Mouse (Mus musculus) midbrain, embryonic 15.5 days (tissue): ENCODE results near the gene Schip1. TPM values are rescaled to one million over a fixed set of nuclear protein-coding genes. Genes with fewer than 3 reads are reported as not detected.

Experiments
- ATAC-seq: fragments of 200-750 bp; cut with Nextera tagmentation; replicated peaks from 2 replicates; pipeline ENCODE4 v1.8.0; 2017; ENCODE audit warnings: moderate TSS enrichment
- H3K27ac ChIP-seq: fragments of 300-500 bp; sonication (generic); 2 replicates; pipeline ENCODE4 v1.5.1; 2015; ENCODE audit warnings: mild to moderate bottlenecking, inconsistent platforms
- H3K27me3 ChIP-seq: fragments of 300-500 bp; sonication (generic); replicated peaks from 2 replicates; pipeline ENCODE4 v1.6.1; 2015; ENCODE audit warnings: inconsistent platforms
- H3K36me3 ChIP-seq: fragments of 300-500 bp; sonication (generic); replicated peaks from 2 replicates; pipeline ENCODE4 v1.6.1; 2015; ENCODE audit warnings: inconsistent platforms
- H3K4me1 ChIP-seq: fragments of 300-500 bp; sonication (generic); 2 replicates; pipeline ENCODE4 v1.6.1; 2015; ENCODE audit warnings: inconsistent platforms
- H3K4me2 ChIP-seq: fragments of 300-500 bp; sonication (generic); 2 replicates; pipeline ENCODE4 v1.6.1; 2015; ENCODE audit warnings: inconsistent platforms, mild to moderate bottlenecking, moderate library complexity
- H3K4me3 ChIP-seq: fragments of 300-500 bp; sonication (generic); 2 replicates; pipeline ENCODE4 v1.5.1; 2015; ENCODE audit warnings: mild to moderate bottlenecking, inconsistent platforms
- H3K9ac ChIP-seq: fragments of 300-500 bp; sonication (generic); 2 replicates; pipeline ENCODE4 v1.6.1; 2015; ENCODE audit warnings: mild to moderate bottlenecking, inconsistent platforms
- H3K9me3 ChIP-seq: fragments of 300-500 bp; sonication (generic); 2 replicates; pipeline ENCODE4 v1.6.1; 2016; ENCODE audit warnings: inconsistent platforms
- WGBS: fragments of 180-500 bp; shearing (Covaris S2); methylation state at CpG from one replicate; pipeline ENCODE4 v1.1.7; 2015; ENCODE audit warnings: mixed read lengths; 5-methylcytosine and 5-hydroxymethylcytosine counted together
- polyA plus RNA-seq: library from polyadenylated mRNA; unstranded; fragments of >200 nt; fragmentation: Nextera tagmentation; extraction: Ambion mirVana; gene quantifications from 2 replicates; pipeline ENCODE4 v1.2.1, GENCODE M21; 2015

Schip1 gene
- polyA plus RNA-seq, 1 experiment from 2014 or later, result 129 TPM

DNA sequence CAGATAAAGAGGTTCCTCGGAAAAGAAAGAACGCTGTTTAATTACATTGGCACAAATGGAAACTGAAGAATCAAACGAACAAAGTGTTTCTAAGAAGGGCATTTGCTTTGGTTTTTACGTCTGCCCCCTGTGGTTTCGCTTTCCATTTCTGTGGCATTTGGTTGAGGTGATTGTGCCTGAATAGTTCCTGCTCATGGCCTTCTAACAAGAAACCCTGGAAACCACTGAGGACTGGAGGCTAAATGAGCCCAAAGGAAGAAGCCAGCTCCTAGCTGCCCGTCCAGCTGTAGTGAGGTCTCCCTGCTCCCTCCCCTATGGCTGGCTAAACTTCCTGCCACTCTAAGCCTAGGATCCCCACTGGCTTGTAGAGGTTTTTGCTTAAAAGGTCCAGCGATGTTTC, 573.4 kb downstream of the Schip1 start:
- WGBS, result 13% methylated on average over 7 of the region's 7 CpGs
- Histone ChIP-seq H3K4me1 (no peaks in the 10 kb centered on the region), H3K36me3 (no peaks in the 10 kb centered on the region), H3K9me3 (no peaks in the 10 kb centered on the region), H3K9ac (no peak overlapping the region), H3K4me2 (no peak overlapping the region), H3K27ac (no peak overlapping the region), H3K27me3 (no peaks in the 10 kb centered on the region), H3K4me3 (no peak overlapping the region)
- ATAC-seq, result no peak

DNA sequence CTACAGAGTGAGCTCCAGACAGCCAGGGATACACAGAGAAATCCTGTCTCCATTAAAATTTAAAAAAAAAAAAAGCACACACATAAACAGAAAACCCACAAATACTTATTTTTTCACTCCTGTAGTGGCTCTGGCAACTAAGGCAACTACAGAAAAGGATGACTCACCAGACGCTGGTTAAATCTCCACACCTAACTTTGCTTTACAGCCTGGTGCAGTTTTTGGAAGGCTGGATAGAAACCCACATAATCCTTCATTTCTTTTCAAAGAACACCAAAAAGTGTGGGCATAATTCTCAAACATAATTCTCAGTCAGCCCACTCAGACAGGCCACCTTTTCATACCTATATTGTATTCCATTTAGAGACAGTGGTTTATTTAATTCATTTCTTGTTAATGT, 574.1 kb downstream of the Schip1 start:
- Histone ChIP-seq H3K4me2 (no peak overlapping the region), H3K36me3 (no peaks in the 10 kb centered on the region), H3K4me3 (no peak overlapping the region), H3K27me3 (no peaks in the 10 kb centered on the region), H3K27ac (no peak overlapping the region), H3K9me3 (no peaks in the 10 kb centered on the region), H3K9ac (no peak overlapping the region), H3K4me1 (no peaks in the 10 kb centered on the region)
- 85% methylated on average over 1 of the region's 1 CpGs for WGBS
- no peak for ATAC-seq

DNA sequence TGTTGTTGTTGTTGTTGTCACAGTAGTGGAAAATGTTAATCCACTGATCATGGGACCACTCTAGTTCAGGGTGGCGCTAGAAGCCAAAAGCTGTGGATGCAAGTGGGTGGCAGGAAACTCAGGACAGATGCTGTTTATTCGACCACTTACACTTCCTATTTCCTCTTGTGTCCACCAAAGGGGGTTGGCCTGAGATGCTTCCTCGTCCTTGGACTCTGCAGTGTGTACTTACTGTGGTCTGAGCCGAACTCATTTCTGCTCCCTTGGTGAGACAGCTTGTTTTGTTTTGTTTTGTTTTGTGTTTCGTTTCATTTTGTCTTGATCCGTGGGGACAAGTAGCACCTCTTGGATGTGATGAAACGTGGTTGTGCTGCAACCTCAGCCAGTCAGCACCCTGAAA, 578.3 kb downstream of the Schip1 start:
- H3K4me1 ChIP-seq, result no peaks in the 10 kb centered on the region
- H3K4me2 ChIP-seq, result no peak overlapping the region
- ATAC-seq, result no peak
- no peaks in the 10 kb centered on the region for H3K27me3 ChIP-seq
- no peak overlapping the region for H3K9ac ChIP-seq
- no peak overlapping the region for H3K4me3 ChIP-seq
- 86% methylated on average over 7 of the region's 7 CpGs for WGBS
- no peaks in the 10 kb centered on the region for H3K36me3 ChIP-seq
- H3K9me3 ChIP-seq, result no peaks in the 10 kb centered on the region
- H3K27ac ChIP-seq, result no peak overlapping the region

DNA sequence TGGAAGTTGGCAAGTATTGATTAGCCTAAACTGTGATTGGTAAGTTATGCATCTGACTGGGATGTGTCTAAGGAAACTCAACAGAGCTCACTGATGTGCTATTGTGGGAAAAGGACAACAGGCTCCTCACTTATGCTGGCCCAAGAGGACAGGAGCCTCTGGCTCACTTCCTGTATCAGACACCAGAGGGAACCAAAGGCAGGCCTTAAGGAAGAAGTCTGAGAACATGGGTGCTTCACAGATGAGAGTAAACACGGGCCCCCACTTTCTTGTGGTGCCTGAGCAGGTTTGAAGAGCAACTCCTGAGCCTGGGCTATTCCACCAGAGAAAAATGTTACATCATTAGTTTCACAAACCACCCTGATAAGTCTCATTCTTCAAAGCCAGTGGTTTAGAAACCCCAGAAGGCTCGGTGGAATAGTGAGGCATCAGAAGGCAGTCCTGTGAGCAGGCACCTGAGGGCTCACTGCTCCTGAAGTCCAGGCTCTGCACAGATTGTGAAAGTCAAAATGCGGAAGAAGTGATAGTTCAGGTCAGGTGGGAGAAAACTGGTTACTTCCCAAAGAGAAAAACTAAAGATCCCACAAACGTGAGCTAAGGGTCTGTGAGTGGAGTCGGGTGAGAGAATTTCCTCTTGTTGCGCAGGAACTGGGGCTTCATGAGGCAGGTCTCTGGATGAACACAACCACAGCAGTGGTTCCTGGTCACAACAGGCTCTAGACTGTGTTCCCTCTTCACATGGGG, 582.0 kb downstream of the Schip1 start:
- H3K9ac ChIP-seq, result no peak overlapping the region
- no peak overlapping the region for H3K4me3 ChIP-seq
- no peaks in the 10 kb centered on the region for H3K27me3 ChIP-seq
- H3K27ac ChIP-seq, result no peak overlapping the region
- no peak overlapping the region for H3K4me2 ChIP-seq
- H3K4me1 ChIP-seq, result no peaks in the 10 kb centered on the region
- no peaks in the 10 kb centered on the region for H3K36me3 ChIP-seq
- 88% methylated on average over 6 of the region's 6 CpGs for WGBS
- ATAC-seq, result no peak
- H3K9me3 ChIP-seq, result no peaks in the 10 kb centered on the region

DNA sequence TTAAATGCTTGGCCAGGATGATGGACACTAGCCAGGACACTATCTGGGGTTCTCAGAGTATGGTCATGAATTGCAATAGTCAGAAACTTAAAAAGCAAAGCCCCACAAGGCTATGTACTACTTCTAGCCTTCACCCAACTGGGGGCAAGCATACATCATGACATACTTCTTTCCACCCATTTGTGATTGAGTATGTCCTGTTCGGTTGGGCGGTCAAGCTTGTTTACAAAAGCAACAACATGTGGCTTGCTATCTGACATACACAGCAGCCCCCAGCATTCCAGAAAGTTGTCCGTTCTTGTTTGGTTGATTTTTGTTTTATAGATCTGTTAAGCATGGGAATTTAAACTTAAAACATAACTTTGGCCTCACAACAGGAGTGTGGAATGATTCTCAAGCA, 582.7 kb downstream of the Schip1 start:
- H3K27ac ChIP-seq, result no peak overlapping the region
- no peak overlapping the region for H3K9ac ChIP-seq
- H3K4me3 ChIP-seq, result no peak overlapping the region
- 93% methylated on average over 3 of the region's 3 CpGs for WGBS
- H3K9me3 ChIP-seq, result no peaks in the 10 kb centered on the region
- no peaks in the 10 kb centered on the region for H3K4me1 ChIP-seq
- no peak for ATAC-seq
- H3K4me2 ChIP-seq, result no peak overlapping the region
- no peaks in the 10 kb centered on the region for H3K27me3 ChIP-seq
- no peaks in the 10 kb centered on the region for H3K36me3 ChIP-seq

DNA sequence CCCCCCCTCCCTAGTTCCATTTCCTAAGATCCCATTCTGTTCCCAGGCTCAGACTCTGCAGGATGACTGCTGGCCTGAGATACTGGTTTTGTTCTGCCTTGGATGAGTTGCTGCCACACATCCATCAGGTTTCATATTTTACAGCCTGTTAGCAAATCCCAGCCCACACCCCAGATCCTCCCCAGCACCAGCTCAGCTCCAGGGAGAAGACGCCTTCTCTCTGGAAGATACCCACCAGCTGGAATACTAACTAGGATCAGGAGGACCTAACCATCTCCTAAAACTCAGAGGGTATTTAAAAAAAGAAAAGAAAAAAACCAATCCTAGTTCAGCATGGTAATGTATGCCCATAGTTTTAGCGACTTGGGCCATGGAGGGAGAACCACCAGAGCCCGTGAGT, 585.6 kb downstream of the Schip1 start:
- no peaks in the 10 kb centered on the region for H3K27me3 ChIP-seq
- no peaks in the 10 kb centered on the region for H3K36me3 ChIP-seq
- 94% methylated on average over 3 of the region's 3 CpGs for WGBS
- H3K4me1 ChIP-seq, result no peaks in the 10 kb centered on the region
- no peaks in the 10 kb centered on the region for H3K9me3 ChIP-seq
- H3K9ac ChIP-seq, result no peak overlapping the region
- no peak overlapping the region for H3K27ac ChIP-seq
- H3K4me2 ChIP-seq, result no peak overlapping the region
- no peak for ATAC-seq
- H3K4me3 ChIP-seq, result no peak overlapping the region

DNA sequence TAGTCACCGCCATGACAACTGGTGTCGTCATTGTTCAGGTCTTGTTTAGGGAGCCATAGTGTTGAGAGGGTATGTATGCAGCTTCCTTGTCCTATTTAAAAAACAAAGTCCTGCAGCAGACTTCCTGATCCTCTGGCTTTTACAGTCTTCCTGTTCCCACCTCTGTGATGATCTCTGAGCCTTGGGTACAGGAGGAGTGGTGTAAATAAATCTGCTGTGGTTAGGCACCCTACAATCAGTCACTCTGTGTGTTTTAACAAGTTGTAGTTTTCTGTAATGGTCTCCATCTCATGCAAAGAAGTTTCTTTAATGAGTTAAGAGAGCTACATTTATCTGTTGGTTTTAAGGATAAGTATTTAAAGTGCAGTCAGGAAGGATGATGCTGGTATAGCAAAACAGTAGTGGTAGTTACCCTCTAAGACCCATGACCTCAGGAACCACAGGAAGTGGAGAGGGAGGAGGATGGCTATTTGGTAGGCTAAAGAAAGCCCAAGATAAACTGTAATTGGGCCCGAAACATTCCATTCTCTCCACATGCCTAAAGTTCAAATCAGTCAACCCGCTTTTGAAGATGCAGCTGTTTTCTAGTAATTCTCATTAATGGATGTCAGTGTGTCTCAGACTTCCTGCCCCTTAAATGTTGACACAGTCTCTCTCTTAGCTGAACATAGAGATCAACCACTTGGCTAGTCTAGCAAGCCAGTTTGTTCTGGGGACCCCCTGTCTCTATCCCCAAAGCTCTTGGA, 592.2 kb downstream of the Schip1 start:
- 93% methylated on average over 4 of the region's 4 CpGs for WGBS
- ATAC-seq, result no peak
- H3K9me3 ChIP-seq, result no peaks in the 10 kb centered on the region
- no peaks in the 10 kb centered on the region for H3K4me1 ChIP-seq
- H3K9ac ChIP-seq, result no peak overlapping the region
- H3K4me3 ChIP-seq, result no peak overlapping the region
- H3K27me3 ChIP-seq, result no peaks in the 10 kb centered on the region
- H3K36me3 ChIP-seq, result no peaks in the 10 kb centered on the region
- H3K4me2 ChIP-seq, result no peak overlapping the region
- H3K27ac ChIP-seq, result no peak overlapping the region

DNA sequence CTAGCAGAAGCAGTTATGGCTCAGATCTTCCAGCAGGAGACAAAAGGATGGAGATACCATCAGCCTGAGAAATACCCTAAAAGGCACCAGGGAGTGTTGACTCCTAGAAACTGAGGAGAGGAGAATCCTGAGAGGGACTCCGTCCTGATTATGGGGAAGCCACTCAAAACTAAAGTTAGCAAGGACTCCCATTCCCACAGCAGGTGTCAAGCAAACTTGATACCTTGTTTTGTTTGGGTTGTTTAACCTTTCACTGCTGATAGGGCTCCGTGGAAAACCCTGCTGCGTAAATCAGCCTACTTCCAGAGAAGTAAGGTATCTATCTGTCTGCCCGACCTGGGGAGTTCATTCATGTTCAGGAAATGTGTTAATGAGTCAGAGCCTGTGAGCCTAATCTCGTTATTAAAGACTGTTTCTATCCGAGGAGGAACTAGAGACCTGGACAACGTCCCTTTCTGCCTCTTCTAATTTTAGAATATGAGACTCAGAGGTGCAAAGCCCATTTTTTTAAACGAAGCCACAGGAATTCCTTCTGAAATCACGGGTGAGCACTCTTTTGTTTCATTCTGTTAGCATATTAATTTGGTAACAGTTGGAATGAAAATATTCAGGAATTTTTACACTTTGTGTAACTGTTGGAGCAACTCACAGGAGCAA, 593.1 kb downstream of the Schip1 start:
- no peak overlapping the region for H3K4me2 ChIP-seq

DNA sequence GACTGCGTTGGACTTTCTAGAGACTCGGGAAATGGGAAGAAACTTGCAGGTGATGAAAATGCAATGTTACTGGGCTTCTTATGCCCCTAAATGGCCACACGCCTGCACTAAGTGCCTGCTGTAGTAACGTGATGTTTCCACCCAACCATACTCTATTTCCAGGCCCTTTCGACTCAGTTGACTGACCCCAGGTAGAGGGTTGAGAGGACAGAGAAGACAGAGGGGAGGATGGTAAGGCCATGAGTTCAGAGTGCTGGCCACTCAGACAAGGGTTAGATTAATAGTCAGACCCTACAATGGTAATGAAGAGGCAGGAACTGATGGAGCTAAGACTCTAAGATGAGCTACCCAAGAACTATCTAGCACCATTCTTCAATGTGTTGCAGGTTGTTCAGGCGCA, 595.4 kb downstream of the Schip1 start:
- Histone ChIP-seq H3K4me1 (no peaks in the 10 kb centered on the region; the same call in 1 of the 2 replicates), H3K27ac (no peak overlapping the region), H3K9me3 (no peaks in the 10 kb centered on the region), H3K4me3 (no peak overlapping the region), H3K4me2 (no peak overlapping the region), H3K9ac (no peak overlapping the region), H3K27me3 (no peaks in the 10 kb centered on the region), H3K36me3 (no peaks in the 10 kb centered on the region)
- no peak for ATAC-seq
- 97% methylated on average over 6 of the region's 6 CpGs for WGBS

More for the DNA sequence above, 593.1 kb downstream of the Schip1 start:
- Histone ChIP-seq H3K4me3 (no peak overlapping the region), H3K27ac (no peak overlapping the region), H3K4me1 (no peaks in the 10 kb centered on the region), H3K36me3 (no peaks in the 10 kb centered on the region), H3K9ac (no peak overlapping the region), H3K9me3 (no peaks in the 10 kb centered on the region), H3K27me3 (no peaks in the 10 kb centered on the region)
- no peak for ATAC-seq
- WGBS, result 45% methylated on average over 9 of the region's 9 CpGs

DNA sequence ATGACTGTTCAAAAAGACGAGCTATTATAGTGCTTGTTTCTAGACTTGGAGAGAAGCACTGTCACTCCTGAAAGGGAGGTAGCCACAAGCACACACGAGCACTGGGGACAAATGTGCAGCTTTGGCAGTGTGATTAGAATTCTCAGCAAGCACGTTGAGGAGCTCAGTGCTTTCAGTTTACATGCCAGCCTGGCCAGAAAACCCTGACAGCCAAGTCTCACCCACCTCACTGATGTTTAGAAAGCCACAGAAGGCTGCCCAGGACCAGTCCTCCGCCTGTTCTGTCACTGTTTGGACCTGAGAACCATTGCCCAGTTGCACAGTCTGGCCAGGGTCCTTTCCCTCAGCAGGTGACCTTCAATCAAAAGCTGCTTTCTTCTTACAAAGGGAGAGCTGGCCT, 595.9 kb downstream of the Schip1 start:
- Histone ChIP-seq H3K4me3 (no peak overlapping the region), H3K4me2 (no peak overlapping the region), H3K27ac (no peak overlapping the region), H3K4me1 (no peaks in the 10 kb centered on the region; the same call in 1 of the 2 replicates), H3K27me3 (no peaks in the 10 kb centered on the region), H3K9ac (no peak overlapping the region), H3K9me3 (no peaks in the 10 kb centered on the region), H3K36me3 (no peaks in the 10 kb centered on the region)
- no peak for ATAC-seq
- 64% methylated on average over 4 of the region's 4 CpGs for WGBS

DNA sequence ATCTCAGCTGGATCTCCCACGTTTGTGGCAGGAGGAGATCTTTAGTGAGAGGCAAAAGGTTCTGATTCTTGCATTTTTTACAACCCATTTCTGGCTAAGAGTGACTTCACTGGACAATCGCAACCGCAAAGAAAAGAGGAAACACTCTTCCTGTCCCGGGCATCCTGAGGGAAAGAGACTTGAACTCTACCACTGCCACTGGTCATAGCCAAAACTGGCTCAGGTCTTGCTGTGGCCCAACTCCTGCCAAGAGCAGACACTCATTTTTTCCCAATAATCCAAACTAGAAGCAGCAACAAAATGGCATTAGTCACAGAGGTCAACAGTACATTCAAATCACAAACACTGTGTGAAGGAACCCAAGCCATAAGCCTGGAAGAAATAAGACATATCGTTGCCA, 597.8 kb downstream of the Schip1 start:
- H3K4me2 ChIP-seq, result no peak overlapping the region
- H3K9ac ChIP-seq, result no peak overlapping the region
- no peaks in the 10 kb centered on the region; the same call in 1 of the 2 replicates for H3K4me1 ChIP-seq
- no peak overlapping the region for H3K4me3 ChIP-seq
- H3K9me3 ChIP-seq, result no peaks in the 10 kb centered on the region
- H3K36me3 ChIP-seq, result no peaks in the 10 kb centered on the region
- H3K27me3 ChIP-seq, result no peaks in the 10 kb centered on the region
- no peak for ATAC-seq
- 85% methylated on average over 5 of the region's 5 CpGs for WGBS
- no peak overlapping the region for H3K27ac ChIP-seq

DNA sequence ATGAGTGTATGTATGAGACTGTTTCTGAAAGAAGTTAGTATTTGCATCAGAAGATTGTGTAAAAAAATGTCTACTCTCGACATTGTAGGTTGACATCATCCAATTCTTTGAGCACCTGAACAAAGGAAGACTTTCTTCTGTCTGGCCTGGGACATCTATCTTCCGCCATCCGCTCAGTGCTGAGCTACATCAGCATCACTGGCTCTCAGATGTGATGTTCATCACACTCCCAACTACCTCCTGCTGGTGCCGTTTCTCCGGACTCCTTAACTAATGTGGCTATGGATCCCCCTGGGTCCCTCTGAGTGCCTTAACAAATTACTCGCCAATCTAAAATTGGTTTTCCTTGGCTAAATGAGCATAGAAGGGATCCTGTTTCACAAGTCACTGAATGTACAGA, 599.7 kb downstream of the Schip1 start:
- Histone ChIP-seq H3K4me1 (no peaks in the 10 kb centered on the region; the same call in 1 of the 2 replicates), H3K36me3 (no peaks in the 10 kb centered on the region), H3K27ac (no peak overlapping the region), H3K27me3 (no peaks in the 10 kb centered on the region), H3K9me3 (no peaks in the 10 kb centered on the region), H3K9ac (no peak overlapping the region), H3K4me3 (no peak overlapping the region), H3K4me2 (no peak overlapping the region)
- 60% methylated on average over 6 of the region's 6 CpGs for WGBS
- no peak for ATAC-seq
